ENCODE assay signal across 7 mouse cellular contexts in the genomic region with DNA sequence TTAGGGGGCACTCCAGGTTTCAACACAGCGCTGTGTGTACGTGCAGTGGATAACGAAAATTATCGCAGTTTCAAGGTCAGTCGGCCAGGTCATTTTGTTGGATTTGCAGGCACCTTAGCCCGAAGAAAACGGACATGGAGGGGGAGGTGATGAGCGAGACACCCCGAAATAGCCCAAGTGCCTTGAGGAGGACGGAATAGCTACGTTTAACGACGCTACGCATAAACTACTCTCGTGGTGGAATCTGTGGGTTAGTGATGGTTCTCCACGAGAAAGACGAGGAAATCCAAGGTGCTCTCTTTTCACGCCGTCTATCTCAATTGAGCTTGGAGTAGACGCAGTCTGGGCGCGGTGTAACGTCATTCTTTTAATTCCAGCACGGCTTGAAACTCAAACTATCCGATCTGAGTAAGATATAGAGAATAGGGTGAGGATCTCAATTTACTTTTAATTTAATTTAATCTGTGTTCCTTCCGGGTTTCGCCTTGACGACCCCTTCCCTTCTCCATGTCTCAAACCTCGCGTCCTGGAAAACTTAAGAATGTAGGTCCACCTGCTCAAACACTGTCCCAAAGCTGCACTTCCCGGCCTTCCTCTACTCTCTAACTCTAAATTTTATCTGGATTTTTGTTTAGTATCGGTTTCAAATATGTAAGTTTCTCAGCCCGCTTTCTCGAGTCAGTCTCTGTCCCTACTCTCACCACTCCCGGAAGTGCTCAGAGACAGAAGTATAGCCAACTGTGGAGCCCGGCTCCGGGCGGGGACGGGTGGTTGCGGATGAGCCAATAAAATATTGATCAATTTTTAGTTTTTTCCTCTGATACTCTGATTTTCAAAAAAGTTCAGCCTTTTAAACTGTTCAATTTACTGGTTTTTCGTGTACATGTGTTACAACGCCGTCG. TPM values are rescaled to one million over a fixed set of nuclear protein-coding genes. Genes with fewer than 3 reads are reported as not detected.
A peak's percentile ranks its signal among the peaks of the same experiment; 100 is the strongest.
DNase-seq lines count a peak whose midpoint lies in the region; ATAC-seq and TF ChIP-seq lines count a peak whose summit lies in the region.

No protein-coding gene starts in this region.

- DNase-seq in 3T3-L1 (ENCODE audit: low read depth, low spot score), result peak; percentile 61
- peak; percentile 59 for DNase-seq in CD4-positive, CD25-positive, alpha-beta regulatory T cell, adult 2 months (ENCODE audit: low read depth, low spot score)
- DNase-seq in kidney, postnatal 0 days (ENCODE audit: low spot score), result peak; percentile 52
- no peak for DNase-seq in midbrain, postnatal 0 days (ENCODE audit: low spot score)
- no peak for DNase-seq in left cerebral cortex, adult 11 months (ENCODE audit: low spot score)
- DNase-seq in right cerebral cortex, postnatal 4 days, result no peak

- ATAC-seq in erythroid progenitor cell, adult 5-6 weeks (replicated peaks; ENCODE audit: low FRiP score, poor library complexity, severe bottlenecking), result peak; percentile 68
- no peak for ATAC-seq in kidney, postnatal 0 days (replicated peaks; ENCODE audit: low FRiP score, low read depth)
- ATAC-seq in midbrain, postnatal 0 days (ENCODE audit: low FRiP score), result no peak

- no peaks in the 10 kb centered on the region for H3K36me3 ChIP-seq in kidney, postnatal 0 days (ENCODE audit: insufficient read depth, low read length)
- no peaks in the 10 kb centered on the region for H3K36me3 ChIP-seq in midbrain, postnatal 0 days (ENCODE audit: insufficient read depth, low read length)

- H3K27me3 ChIP-seq in kidney, postnatal 0 days (ENCODE audit: insufficient read depth, low read length), result peaks cover 21% of the 10 kb centered on the region
- H3K27me3 ChIP-seq in midbrain, postnatal 0 days (ENCODE audit: insufficient read depth, low read length), result peaks cover 34% of the 10 kb centered on the region

- WGBS in kidney, postnatal 0 days, result 1% methylated on average over 44 of the region's 44 CpGs
- WGBS in midbrain, postnatal 0 days, result 2% methylated on average over 44 of the region's 44 CpGs

- H3K4me2 ChIP-seq in kidney, postnatal 0 days (ENCODE audit: low read length), result peak overlapping the region; percentile 77
- H3K4me2 ChIP-seq in midbrain, postnatal 0 days (ENCODE audit: low read depth, low read length, poor library complexity, severe bottlenecking), result peak overlapping the region; percentile 45

- peak overlapping the region; percentile 18; the same call in 1 of the 2 replicates for H3K9ac ChIP-seq in kidney, postnatal 0 days (ENCODE audit: low read depth, low read length)
- no peak overlapping the region for H3K9ac ChIP-seq in midbrain, postnatal 0 days (replicated peaks; ENCODE audit: low read length, poor library complexity, severe bottlenecking)

- no peaks in the 10 kb centered on the region for H3K9me3 ChIP-seq in kidney, postnatal 0 days (replicated peaks; ENCODE audit: low read length)
- H3K9me3 ChIP-seq in midbrain, postnatal 0 days (ENCODE audit: low read length), result no peaks in the 10 kb centered on the region

- no peak overlapping the region for H3K27ac ChIP-seq in kidney, postnatal 0 days
- no peak overlapping the region for H3K27ac ChIP-seq in midbrain, postnatal 0 days (ENCODE audit: low read depth, low read length)

- peak overlapping the region; percentile 48 for H3K4me3 ChIP-seq in kidney, postnatal 0 days (replicated peaks; ENCODE audit: low read depth, low read length)
- peak overlapping the region; percentile 29 for H3K4me3 ChIP-seq in midbrain, postnatal 0 days (ENCODE audit: low read depth, low read length)

- no peak for TF ChIP-seq CTCF in kidney, postnatal 0 days (IDR thresholded peaks at IDR 0.05; ENCODE audit: low read depth)
- TF ChIP-seq CTCF in midbrain, postnatal 0 days (IDR thresholded peaks at IDR 0.05), result no peak

- H3K4me1 ChIP-seq in kidney, postnatal 0 days (replicated peaks; ENCODE audit: insufficient read depth, low read length), result no peaks in the 10 kb centered on the region
- no peaks in the 10 kb centered on the region for H3K4me1 ChIP-seq in midbrain, postnatal 0 days (ENCODE audit: insufficient read depth, low read length)

RNA-seq across cellular contexts. Expression of a gene that starts 10.6 kb away (rescaled TPM):
- total RNA-seq in erythroid progenitor cell, adult 5-6 weeks (2015; ENCODE audit: low replicate concordance), result 4.0 TPM in 1 of 2 replicates, not detected in the other
- total RNA-seq in erythroid progenitor cell, adult 5-6 weeks (2017; ENCODE audit: low replicate concordance), result not detected in 2 replicates
- 0.21 and 0.60 TPM in 2 replicates for polyA plus RNA-seq in kidney, postnatal 0 days (2015; fragmentation: Nextera tagmentation; extraction: Ambion mirVana)
- total RNA-seq in midbrain, postnatal 0 days (2014; rRNA removed), result 0.09 and 1.6 TPM in 2 replicates
- polyA plus RNA-seq in midbrain, postnatal 0 days (2015; fragmentation: Nextera tagmentation; extraction: Ambion mirVana), result not detected in 2 replicates

RNA-seq across cellular contexts. Expression of a gene that starts 15.2 kb away (rescaled TPM):
- 4.6 TPM in 1 of 2 replicates, not detected in the other for total RNA-seq in erythroid progenitor cell, adult 5-6 weeks (2015; ENCODE audit: low replicate concordance)
- total RNA-seq in erythroid progenitor cell, adult 5-6 weeks (2017; ENCODE audit: low replicate concordance), result 2,615 and 4,600 TPM in 2 replicates
- polyA plus RNA-seq in kidney, postnatal 0 days (2015; fragmentation: Nextera tagmentation; extraction: Ambion mirVana), result 4.0 and 4.5 TPM in 2 replicates
- 4.5 and 62.6 TPM in 2 replicates for total RNA-seq in midbrain, postnatal 0 days (2014; rRNA removed)
- polyA plus RNA-seq in midbrain, postnatal 0 days (2015; fragmentation: Nextera tagmentation; extraction: Ambion mirVana), result 6.9 TPM in 1 of 2 replicates, not detected in the other

RNA-seq across cellular contexts. Expression of a gene that starts 15.5 kb away (rescaled TPM):
- total RNA-seq in erythroid progenitor cell, adult 5-6 weeks (2015; ENCODE audit: low replicate concordance), result 206 and 707 TPM in 2 replicates
- 2,593 and 2,906 TPM in 2 replicates for total RNA-seq in erythroid progenitor cell, adult 5-6 weeks (2017; ENCODE audit: low replicate concordance)
- 4.0 and 4.8 TPM in 2 replicates for polyA plus RNA-seq in kidney, postnatal 0 days (2015; fragmentation: Nextera tagmentation; extraction: Ambion mirVana)
- total RNA-seq in midbrain, postnatal 0 days (2014; rRNA removed), result 112 and 321 TPM in 2 replicates
- polyA plus RNA-seq in midbrain, postnatal 0 days (2015; fragmentation: Nextera tagmentation; extraction: Ambion mirVana), result not detected in 2 replicates

RNA-seq across cellular contexts. Expression of a gene that starts 21.0 kb away (rescaled TPM):
- total RNA-seq in erythroid progenitor cell, adult 5-6 weeks (2015; ENCODE audit: low replicate concordance), result 116 and 173 TPM in 2 replicates
- 364 and 489 TPM in 2 replicates for total RNA-seq in erythroid progenitor cell, adult 5-6 weeks (2017; ENCODE audit: low replicate concordance)
- polyA plus RNA-seq in kidney, postnatal 0 days (2015; fragmentation: Nextera tagmentation; extraction: Ambion mirVana), result 15.3 and 17.2 TPM in 2 replicates
- total RNA-seq in midbrain, postnatal 0 days (2014; rRNA removed), result 10.0 and 19.2 TPM in 2 replicates
- polyA plus RNA-seq in midbrain, postnatal 0 days (2015; fragmentation: Nextera tagmentation; extraction: Ambion mirVana), result 2.2 and 2.5 TPM in 2 replicates

RNA-seq across cellular contexts. Expression of a gene that starts 22.6 kb away (rescaled TPM):
- total RNA-seq in erythroid progenitor cell, adult 5-6 weeks (2015; ENCODE audit: low replicate concordance), result 142 and 172 TPM in 2 replicates
- 3,967 and 4,951 TPM in 2 replicates for total RNA-seq in erythroid progenitor cell, adult 5-6 weeks (2017; ENCODE audit: low replicate concordance)
- 33.8 and 48.4 TPM in 2 replicates for polyA plus RNA-seq in kidney, postnatal 0 days (2015; fragmentation: Nextera tagmentation; extraction: Ambion mirVana)
- 84.2 and 252 TPM in 2 replicates for total RNA-seq in midbrain, postnatal 0 days (2014; rRNA removed)
- 2.5 TPM in 1 of 2 replicates, not detected in the other for polyA plus RNA-seq in midbrain, postnatal 0 days (2015; fragmentation: Nextera tagmentation; extraction: Ambion mirVana)

Comparison
In these comparisons a context has a peak if more than half of its experiments do, and no peak if none do; other contexts are left out.
1. DNase-seq: peak in 3T3-L1 (single experiment), CD4-positive, CD25-positive, alpha-beta regulatory T cell, adult 2 months (single experiment) and kidney, postnatal 0 days (single experiment); none in midbrain, postnatal 0 days (single experiment), left cerebral cortex, adult 11 months (single experiment) and right cerebral cortex, postnatal 4 days (single experiment).